Mouse (Mus musculus) right cerebral cortex, postnatal 25 days (tissue): ENCODE results near the gene Arl13a.
"Not testable (repeated sequence)": the region's sequence is repeated elsewhere in the genome, so short reads cannot be mapped to it uniquely, and the experiment has no call there.

Experiments
- DNase-seq: peaks from one replicate; pipeline ENCODE4 v3.0.0; 2022

Gene Arl13a

GRCm38 (mm10) chrX:134187201-134187600 lies at the start of gene Arl13a:
TSS of gene Arl13a (plus strand) at chrX:134187501.
- not testable (repeated sequence) for DNase-seq

- DNase-seq: no peak
Observed at GRCm38 (mm10) chrX:134140024-134140423, 47.3 kb upstream of the Arl13a start.

- DNase-seq: no peak
Observed at GRCm38 (mm10) chrX:134141551-134141950, 45.8 kb upstream of the Arl13a start.

- DNase-seq: no peak
Observed at GRCm38 (mm10) chrX:134141986-134142385, 45.3 kb upstream of the Arl13a start.

- DNase-seq: no peak
Observed at GRCm38 (mm10) chrX:134158151-134158550, 29.1 kb upstream of the Arl13a start.

- DNase-seq: no peak
Observed at GRCm38 (mm10) chrX:134160442-134160841, 26.9 kb upstream of the Arl13a start.

GRCm38 (mm10) chrX:134162043-134162720 lies 25.1 kb upstream of the Arl13a start, which contains the start of gene Xkrx:
TSS of gene Xkrx (minus strand) at chrX:134162076.
- no peak for DNase-seq

GRCm38 (mm10) chrX:134162826-134163225 lies 24.5 kb upstream of the Arl13a start:
- peak; percentile 5 for DNase-seq

GRCm38 (mm10) chrX:134163484-134163883 lies 23.8 kb upstream of the Arl13a start:
- DNase-seq: no peak

GRCm38 (mm10) chrX:134170584-134170983 lies 16.7 kb upstream of the Arl13a start:
- no peak for DNase-seq

GRCm38 (mm10) chrX:134174699-134175098 lies 12.6 kb upstream of the Arl13a start:
- DNase-seq: no peak

GRCm38 (mm10) chrX:134208491-134208890 lies 21.2 kb downstream of the Arl13a start:
- no peak for DNase-seq

GRCm38 (mm10) chrX:134211151-134211642 lies 23.9 kb downstream of the Arl13a start:
- DNase-seq: peak; percentile 5

- DNase-seq: no peak
Observed at GRCm38 (mm10) chrX:134218161-134218560, 30.9 kb downstream of the Arl13a start.

GRCm38 (mm10) chrX:134220618-134221017 lies 33.3 kb downstream of the Arl13a start:
- DNase-seq: no peak

GRCm38 (mm10) chrX:134221856-134222255 lies 34.6 kb downstream of the Arl13a start, which contains the start of gene Nox1:
TSS of gene Nox1 (minus strand) at chrX:134221956.
- DNase-seq: no peak

GRCm38 (mm10) chrX:134233048-134233447 lies 45.7 kb downstream of the Arl13a start:
- no peak for DNase-seq

GRCm38 (mm10) chrX:134238266-134238665 lies 51.0 kb downstream of the Arl13a start:
- no peak for DNase-seq

GRCm38 (mm10) chrX:134245946-134246345 lies 58.6 kb downstream of the Arl13a start:
- no peak for DNase-seq

GRCm38 (mm10) chrX:134248202-134248601 lies 60.9 kb downstream of the Arl13a start:
- DNase-seq: no peak
